Mouse (Mus musculus): Measurements from ENCODE around the gene Fpr2.

DNA sequence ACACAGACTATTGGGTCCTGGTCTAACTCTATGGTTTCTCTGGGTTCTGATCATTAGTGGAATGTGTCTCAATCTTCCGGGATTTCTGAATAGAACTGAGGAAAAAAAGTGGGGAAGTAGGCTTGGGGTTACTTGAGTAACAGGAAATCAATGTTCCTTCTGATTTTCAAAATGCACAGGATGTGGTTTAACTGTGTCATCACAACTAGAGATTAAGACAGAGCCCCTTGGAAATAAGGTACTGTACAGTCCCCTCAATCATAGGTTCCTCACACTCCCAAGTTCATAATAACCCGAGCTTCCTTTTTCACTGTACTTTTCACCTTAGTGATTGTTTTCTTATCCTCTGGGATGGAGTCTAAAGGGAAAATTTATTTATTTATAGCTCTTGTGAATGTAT lies 15.9 kb upstream of the Fpr2 start:
- no peak for TF ChIP-seq CTCF (IDR thresholded peaks at IDR 0.05; ENCODE audit: low read depth, low read length)
- no peak for TF ChIP-seq POLR2A (IDR thresholded peaks at IDR 0.05; ENCODE audit: extremely low read depth, insufficient read depth, low read length)
